Mouse (Mus musculus): ENCODE measurements around the gene Plxna2.

The Plxna2 gene

DNA sequence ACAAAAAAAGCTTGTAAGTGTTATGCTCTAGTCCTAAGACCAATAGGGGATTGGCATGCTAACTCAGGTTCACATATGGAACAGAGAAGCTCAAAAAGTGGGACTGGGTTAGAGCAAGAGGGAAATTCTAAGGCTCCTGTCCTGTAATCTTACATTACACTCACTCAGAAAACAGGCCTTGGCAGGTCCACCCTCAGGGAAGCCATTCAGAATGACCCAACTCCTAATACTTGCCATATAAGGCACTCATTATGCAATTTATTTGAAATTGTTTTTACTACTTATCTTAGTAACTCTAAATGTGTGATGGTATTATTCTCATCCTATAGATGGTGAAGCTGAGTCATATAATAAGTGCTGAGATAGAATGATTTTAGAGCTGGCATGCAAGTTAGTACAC, 146.9 kb downstream of the Plxna2 start:
- no peak for DNase-seq (ENCODE audit: low read depth, low spot score)

DNA sequence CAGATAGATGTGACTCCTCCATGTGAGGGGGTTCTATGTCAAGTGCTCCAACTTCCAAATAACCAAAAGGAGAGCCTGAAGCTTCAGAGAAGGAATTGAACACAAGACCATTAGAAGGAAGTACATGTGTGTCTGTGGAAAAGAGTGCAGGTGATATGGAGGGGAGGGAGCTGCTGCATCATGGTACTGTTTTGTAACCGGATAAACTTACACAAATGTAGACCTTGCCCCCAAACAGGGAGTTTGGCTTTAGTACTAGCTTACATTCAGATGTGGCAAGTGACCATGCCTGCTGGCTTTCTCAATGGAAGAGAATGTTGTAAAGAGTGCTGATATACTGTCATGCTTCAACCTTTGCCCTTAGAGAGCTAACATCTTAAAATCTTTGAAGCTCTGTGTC, 150.8 kb downstream of the Plxna2 start:
- no peak for DNase-seq (ENCODE audit: low read depth, low spot score)

DNA sequence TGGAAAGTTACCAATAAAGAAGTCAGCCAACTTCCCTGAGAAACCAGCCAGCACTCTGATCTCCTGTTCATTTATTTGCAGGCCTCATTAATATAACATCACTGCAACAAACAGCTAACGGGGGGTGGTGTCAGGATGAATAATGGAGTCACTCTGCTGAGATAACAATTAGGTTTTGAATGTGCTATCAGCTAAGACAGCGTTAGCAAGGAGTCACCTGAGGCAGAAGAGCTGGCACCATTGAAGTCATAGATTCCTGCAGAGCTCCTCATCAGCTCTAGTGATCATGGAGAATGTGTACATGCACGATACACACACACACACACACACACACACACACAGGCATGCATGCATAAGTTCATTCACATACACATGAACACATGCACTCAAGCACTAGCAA, 154.0 kb downstream of the Plxna2 start:
- no peak for DNase-seq (ENCODE audit: low read depth, low spot score)

GRCm38 (mm10) chr1:194773899-194774298, 155.9 kb downstream of the Plxna2 start:
- no peak for DNase-seq (ENCODE audit: low read depth, low spot score)

DNA sequence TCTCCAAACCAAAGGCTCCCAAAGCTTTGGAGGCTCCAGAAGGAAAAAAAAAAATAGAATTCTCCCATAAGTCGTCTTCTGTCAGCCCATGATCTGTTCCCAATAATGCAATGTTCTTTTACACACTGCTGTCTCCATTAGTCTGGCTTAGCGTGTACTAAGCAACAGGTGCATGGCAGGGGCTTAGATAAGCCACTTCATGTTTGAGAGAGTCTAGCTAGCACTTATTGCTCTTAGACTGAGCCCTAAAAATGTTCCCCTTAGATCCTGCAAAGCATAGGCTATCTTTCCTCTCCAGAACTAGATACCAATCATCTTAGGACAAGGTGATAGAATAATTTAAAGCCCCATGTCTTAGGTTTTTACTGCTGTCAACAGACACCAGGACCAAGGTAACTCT, 156.3 kb downstream of the Plxna2 start:
- no peak for DNase-seq (ENCODE audit: low read depth, low spot score)

GRCm38 (mm10) chr1:194774754-194775153, 156.7 kb downstream of the Plxna2 start:
- DNase-seq (ENCODE audit: low read depth, low spot score): no peak

GRCm38 (mm10) chr1:194775656-194776374, 157.8 kb downstream of the Plxna2 start:
- no peak for DNase-seq (ENCODE audit: low read depth, low spot score)

DNA sequence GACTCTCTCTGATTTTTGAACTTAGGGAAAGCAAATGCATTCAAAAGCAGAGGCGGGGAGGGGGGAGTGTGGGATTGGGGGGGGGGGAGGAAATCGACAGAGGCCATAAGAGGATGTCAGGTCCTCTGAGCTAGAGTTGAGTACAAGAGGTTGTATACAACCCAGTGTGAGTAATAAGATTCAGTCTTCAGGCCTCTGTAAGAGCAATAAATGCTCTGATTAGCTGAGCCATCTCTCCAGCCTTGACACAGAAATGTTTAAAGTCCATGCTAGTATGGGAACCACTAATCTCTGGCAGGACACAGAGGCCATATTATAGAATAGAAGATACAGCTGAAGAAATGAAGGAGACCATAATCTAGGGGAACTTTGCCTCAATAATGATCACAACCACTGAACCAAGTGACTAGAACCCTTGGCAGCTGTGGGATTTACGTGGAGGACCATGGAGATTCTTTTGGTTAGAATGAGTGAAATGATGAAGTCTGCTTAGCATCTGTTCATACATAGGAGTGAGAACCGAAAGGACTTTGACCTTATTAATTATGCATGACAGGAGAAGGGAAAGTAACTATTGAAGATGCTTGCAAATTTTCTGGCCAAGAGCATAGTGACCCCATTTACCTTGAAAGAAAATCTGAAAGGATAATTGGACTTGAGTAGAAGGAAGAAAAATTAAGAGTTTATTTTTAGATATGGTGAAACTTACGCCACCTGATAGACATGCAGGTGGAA, 158.7 kb downstream of the Plxna2 start:
- DNase-seq (ENCODE audit: low read depth, low spot score): no peak

DNA sequence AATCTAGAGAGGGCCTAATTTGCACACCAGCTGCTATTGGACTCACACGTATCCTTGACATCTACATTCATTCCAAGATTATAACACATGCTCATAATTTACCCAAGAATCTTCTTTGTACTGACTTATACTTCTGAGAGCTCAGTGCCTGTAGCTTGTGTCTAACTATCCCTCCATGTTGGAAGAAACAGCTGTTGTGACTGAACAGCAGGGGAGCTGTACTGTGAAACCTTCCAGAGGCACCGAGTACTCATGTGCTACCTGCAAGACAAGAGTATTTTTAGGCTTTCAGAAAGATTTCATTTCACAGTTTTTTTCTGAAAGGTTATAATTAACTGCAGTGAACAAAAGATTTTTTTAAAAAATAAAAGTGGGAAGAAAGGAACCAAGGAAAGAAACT, 159.6 kb downstream of the Plxna2 start:
- no peak for DNase-seq (ENCODE audit: low read depth, low spot score)

- no peak for DNase-seq (ENCODE audit: low read depth, low spot score)
Measured at GRCm38 (mm10) chr1:194780392-194780791, 162.4 kb downstream of the Plxna2 start.

DNA sequence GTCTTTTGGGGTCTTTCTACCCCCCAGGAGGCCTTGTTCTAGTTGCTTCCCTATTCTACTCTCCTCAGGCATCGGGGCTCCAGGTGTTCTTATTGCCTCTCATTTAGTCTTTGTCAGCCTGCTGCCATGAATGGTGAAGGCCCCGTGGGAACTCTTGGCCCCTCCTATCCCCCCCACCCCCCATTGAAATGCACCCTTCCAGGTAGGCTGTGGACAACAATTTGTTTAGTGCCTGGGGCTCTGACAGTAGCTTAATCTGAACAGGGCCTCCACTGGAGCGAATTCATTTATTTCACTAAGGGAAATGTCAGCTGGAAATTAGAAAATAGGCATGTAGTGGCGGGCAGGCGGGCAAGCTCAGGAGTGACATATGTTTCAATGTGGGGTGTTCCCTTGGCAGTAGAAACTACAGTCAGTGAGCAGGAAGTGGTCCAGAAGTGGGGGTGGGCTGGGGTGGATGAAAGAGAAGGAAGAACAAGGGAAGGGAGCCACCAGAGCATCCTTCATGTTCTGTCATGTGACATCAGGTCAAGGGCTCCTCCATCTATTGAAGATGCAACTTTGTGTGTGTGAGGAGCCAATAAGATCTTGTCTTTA, 162.9 kb downstream of the Plxna2 start:
- DNase-seq (ENCODE audit: low read depth, low spot score): no peak

DNA sequence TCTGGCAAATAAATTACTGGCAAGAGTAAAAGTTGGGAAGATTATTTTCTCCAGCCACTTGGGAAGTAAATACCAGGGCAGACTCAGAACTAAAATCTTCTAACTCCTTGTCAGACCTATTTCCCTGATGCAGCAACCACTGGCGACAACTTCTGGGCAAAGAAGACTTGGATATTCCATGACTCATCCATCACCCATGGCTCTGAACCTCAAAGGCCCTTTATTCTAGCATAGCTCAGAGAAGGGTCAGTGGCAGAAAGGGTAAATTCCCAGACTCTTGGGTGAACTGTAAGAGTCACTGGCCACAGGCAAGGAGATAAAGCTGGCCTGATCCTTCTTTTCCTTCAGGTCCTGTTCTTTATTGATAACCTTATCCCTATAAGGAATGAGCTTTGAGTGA, 163.5 kb downstream of the Plxna2 start:
- no peak for DNase-seq (ENCODE audit: low read depth, low spot score)

DNA sequence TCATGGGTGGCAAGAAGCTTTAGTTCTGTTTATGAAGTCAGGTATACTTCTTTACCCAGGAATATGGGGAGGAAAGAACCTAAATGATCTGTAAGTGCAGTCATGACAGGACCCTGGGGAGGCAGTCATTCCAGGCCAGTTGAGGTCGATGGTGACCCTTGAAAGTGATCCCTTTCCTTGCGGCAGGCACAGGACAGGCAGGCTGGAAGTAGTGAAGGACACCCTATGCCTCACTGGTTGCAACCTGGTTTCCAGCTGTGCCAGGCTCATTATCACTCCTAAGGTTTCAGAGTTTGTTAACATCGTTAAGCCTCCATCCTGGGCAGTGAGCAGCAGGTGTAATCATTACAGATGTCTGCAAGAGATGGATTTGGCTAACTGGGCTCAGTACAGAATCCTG, 164.3 kb downstream of the Plxna2 start:
- no peak for DNase-seq (ENCODE audit: low read depth, low spot score)

- DNase-seq (ENCODE audit: low read depth, low spot score): no peak
Measured at GRCm38 (mm10) chr1:194787626-194788025, 169.6 kb downstream of the Plxna2 start.

DNA sequence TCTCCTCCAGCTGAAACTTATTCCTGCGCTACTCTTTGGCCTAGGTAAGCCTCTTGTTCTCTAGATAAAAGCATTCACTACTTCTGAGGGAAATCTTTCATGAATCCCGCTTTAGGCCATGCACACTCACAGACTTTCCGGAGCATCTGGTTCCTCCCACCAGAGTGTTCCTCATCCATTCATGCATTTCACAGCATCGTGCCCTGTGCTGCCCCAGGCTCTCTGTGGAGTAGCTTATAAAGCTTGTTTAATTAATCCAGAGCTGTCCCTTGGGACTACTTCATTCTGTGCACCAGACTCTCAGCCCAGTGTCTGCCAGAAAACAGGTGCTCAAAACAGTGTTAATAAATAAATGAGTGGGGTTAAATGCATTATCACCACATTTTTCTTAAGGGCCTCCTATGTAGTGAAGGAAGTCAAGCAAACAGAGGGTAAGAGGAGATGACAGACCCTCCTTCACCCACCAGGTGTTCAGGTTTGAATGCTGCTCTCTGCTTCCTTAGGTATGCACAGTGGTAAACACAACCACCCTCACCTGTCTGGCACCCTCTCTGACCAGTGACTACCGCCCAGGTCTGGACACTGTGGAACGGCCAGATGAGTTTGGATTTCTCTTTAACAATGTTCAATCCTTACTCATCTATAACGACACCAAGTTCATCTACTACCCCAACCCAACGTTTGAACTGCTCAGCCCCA, 175.4 kb downstream of the Plxna2 start:
- DNase-seq (ENCODE audit: low read depth, low spot score): peak; percentile 20

GRCm38 (mm10) chr1:194795316-194795715, 177.3 kb downstream of the Plxna2 start:
- no peak for DNase-seq (ENCODE audit: low read depth, low spot score)

DNA sequence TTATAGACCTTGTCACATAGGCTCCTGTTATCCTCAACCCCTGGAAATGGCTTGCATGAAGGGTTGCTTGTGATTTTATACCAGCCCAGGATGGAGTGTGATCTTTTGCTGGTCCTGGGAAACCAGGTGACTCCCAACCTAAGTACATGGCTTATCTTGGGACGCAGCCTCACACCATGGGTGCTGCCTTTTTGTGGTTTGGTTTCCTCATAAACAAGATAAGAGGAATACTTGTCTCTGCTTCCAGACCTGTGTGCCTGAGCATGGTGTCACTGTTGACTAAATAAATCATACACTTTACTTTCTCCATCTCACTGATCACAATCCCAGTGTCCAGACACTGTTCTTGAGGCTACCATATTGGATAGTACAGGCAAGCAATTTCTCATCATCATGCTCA, 179.8 kb downstream of the Plxna2 start:
- no peak for DNase-seq (ENCODE audit: low read depth, low spot score)

DNA sequence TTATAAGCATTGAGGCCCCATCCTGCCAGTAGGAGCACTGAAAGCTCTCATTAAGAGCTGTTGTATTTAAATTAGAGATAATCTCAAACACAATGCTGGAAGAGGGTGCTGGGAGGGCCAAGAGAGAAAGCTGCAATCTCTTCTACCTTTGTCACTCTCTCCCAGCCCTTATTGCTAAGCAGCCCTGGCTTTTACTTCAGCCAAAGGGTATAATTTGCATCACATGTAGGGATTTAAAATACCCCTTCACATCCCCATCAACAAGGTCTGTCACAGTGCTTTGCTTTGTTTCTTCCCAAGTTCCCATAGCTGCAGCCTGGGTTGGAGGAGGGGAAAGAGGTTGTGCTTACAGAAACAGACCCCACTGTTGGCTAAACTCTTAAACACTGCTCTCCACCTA, 180.5 kb downstream of the Plxna2 start:
- DNase-seq (ENCODE audit: low read depth, low spot score): no peak

GRCm38 (mm10) chr1:194808261-194808660, 190.2 kb downstream of the Plxna2 start:
- no peak for DNase-seq (ENCODE audit: low read depth, low spot score)

GRCm38 (mm10) chr1:194808681-194809080, 190.7 kb downstream of the Plxna2 start:
- no peak for DNase-seq (ENCODE audit: low read depth, low spot score)

DNA sequence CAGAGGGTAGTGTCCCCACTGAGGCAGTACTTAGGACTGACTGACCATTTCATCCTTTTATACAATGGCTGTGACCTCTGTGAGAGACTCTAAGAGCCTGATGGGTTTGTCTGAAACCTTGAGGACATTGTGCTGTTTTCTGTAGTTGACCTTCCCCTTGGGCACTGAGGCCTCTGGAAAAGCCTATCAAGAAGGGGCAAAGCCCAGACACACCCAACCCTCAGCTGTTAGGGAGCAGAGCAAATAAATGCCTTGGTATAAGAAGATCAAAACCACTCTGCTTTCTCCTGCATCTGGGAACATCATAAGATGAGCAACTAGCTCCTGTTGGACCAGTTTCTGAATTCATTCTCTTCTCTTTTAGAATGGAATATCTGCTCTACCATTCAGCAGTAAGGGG, 191.6 kb downstream of the Plxna2 start:
- DNase-seq (ENCODE audit: low read depth, low spot score): no peak

GRCm38 (mm10) chr1:194814187-194814586, 196.2 kb downstream of the Plxna2 start:
- no peak for DNase-seq (ENCODE audit: low read depth, low spot score)

All from forelimb bud, embryonic 11.5 days (tissue).